In the genomic region with DNA sequence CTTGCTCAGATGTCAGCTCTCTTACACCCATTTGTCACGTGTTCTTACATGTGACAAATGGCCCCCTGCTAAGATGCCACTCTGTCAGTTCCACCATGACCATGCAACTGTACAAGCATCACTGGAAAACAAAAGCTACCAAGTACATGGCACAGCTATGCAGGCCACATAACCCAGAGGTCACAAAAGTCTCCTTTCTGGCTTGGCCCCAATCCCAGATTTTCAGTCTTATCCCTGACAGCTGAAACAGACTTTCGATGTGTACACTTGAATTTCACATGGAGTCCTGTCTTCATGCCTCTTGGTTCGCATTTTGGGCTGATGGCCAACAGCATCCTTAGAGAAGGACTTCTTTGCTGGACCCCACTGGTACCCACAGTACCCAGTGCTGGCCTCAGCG, we compare ENCODE assay signal across 23 mouse cellular contexts.
DNase-seq lines count a peak whose midpoint lies in the region; ATAC-seq and TF ChIP-seq lines count a peak whose summit lies in the region.
"Had no signal": no experiment of that assay in that cellular context is flagged by ENCODE, and none has a peak within 500 bp of the region (broad histone marks: within the 10 kb centered on the region; RNA-seq: fewer than 3 reads in every experiment).

No protein-coding gene starts in this region.

- 70% methylated on average over 4 of the region's 4 CpGs for WGBS in kidney, adult 2 months
- 26% methylated on average over 4 of the region's 4 CpGs for WGBS in olfactory bulb, adult 2 months
- 84% methylated on average over 4 of the region's 4 CpGs for WGBS in midbrain, embryonic 14.5 days

- no peak overlapping the region for H3K4me3 ChIP-seq in kidney, adult 2 months (ENCODE audit: insufficient read depth, low read depth, low read length)
- H3K4me3 ChIP-seq in olfactory bulb, adult 2 months (ENCODE audit: insufficient read depth, low read depth, low read length), result no peak overlapping the region
- H3K4me3 ChIP-seq in midbrain, embryonic 14.5 days (replicated peaks; ENCODE audit: low read depth, low read length), result no peak overlapping the region
- H3K4me3 ChIP-seq: embryonic facial prominence, embryonic 12.5 days; forebrain, embryonic 12.5 days; gastrocnemius, adult 2 months; hindbrain, embryonic 10.5 days; intestine, embryonic 15.5 days had no signal

- no peak overlapping the region for H3K27ac ChIP-seq in kidney, adult 2 months (ENCODE audit: insufficient read depth, low read depth, low read length)
- peak overlapping the region; percentile 66 for H3K27ac ChIP-seq in olfactory bulb, adult 2 months (ENCODE audit: insufficient read depth, low read depth, low read length)
- no peak overlapping the region for H3K27ac ChIP-seq in midbrain, embryonic 14.5 days (replicated peaks; ENCODE audit: low read depth, low read length)
- H3K27ac ChIP-seq: embryonic facial prominence, embryonic 12.5 days; forebrain, embryonic 12.5 days; gastrocnemius, adult 2 months; hindbrain, embryonic 10.5 days; hindbrain, embryonic 14.5 days; intestine, embryonic 15.5 days had no signal

- TF ChIP-seq POLR2A in kidney, adult 2 months (IDR thresholded peaks at IDR 0.05; ENCODE audit: low read depth, low read length), result no peak
- no peak for TF ChIP-seq POLR2A in olfactory bulb, adult 2 months (IDR thresholded peaks at IDR 0.05; ENCODE audit: insufficient read depth, low read depth, low read length)

- DNase-seq in kidney, adult 2 months, result peak; percentile 23
- DNase-seq in kidney, postnatal 4 days, result no peak
- peak; percentile 42 for DNase-seq in thymus, postnatal 14 days
- no peak for DNase-seq in thymus, postnatal 10 days (ENCODE audit: low spot score in 2 of 2)
- peak; percentile 56 for DNase-seq in Muller cell, postnatal 12 days (ENCODE audit: inconsistent ontology term)
- no peak for DNase-seq in midbrain, embryonic 14.5 days
- DNase-seq: adrenal gland, adult 8-10 months; adrenal gland, postnatal 36 days; B cell, adult 2 months; cerebellum, adult 2 months; embryo, embryonic 11 days; gastrocnemius, adult 2 months; gastrocnemius, postnatal 25 days had no signal

- no peak overlapping the region for H3K4me2 ChIP-seq in midbrain, embryonic 14.5 days (ENCODE audit: low read length)
- H3K4me2 ChIP-seq: embryonic facial prominence, embryonic 12.5 days; forebrain, embryonic 12.5 days; heart, embryonic 11.5 days; hindbrain, embryonic 14.5 days; intestine, embryonic 15.5 days had no signal

- H3K36me3 ChIP-seq in kidney, adult 2 months (ENCODE audit: control insufficient read depth, insufficient read depth, low read length), result no peaks in the 10 kb centered on the region; the same call in 1 of the 2 replicates
- H3K36me3 ChIP-seq in midbrain, embryonic 14.5 days (ENCODE audit: control insufficient read depth, insufficient read depth, low read length), result no peaks in the 10 kb centered on the region
- H3K36me3 ChIP-seq: embryonic facial prominence, embryonic 12.5 days; forebrain, embryonic 12.5 days; G1E; hindbrain, embryonic 10.5 days; intestine, embryonic 15.5 days had no signal

- H3K9me3 ChIP-seq in midbrain, embryonic 14.5 days (ENCODE audit: control insufficient read depth, low read length), result no peaks in the 10 kb centered on the region
- H3K9me3 ChIP-seq: embryonic facial prominence, embryonic 12.5 days; forebrain, embryonic 12.5 days; G1E; hindbrain, embryonic 10.5 days; intestine, embryonic 15.5 days had no signal

- peaks cover 9% of the 10 kb centered on the region for H3K4me1 ChIP-seq in kidney, adult 2 months (ENCODE audit: control insufficient read depth, insufficient read depth, low read length)
- H3K4me1 ChIP-seq in olfactory bulb, adult 2 months (ENCODE audit: control insufficient read depth, insufficient read depth, low read length), result peaks cover 54% of the 10 kb centered on the region
- no peaks in the 10 kb centered on the region for H3K4me1 ChIP-seq in midbrain, embryonic 14.5 days (ENCODE audit: control insufficient read depth, insufficient read depth, low read length)
- H3K4me1 ChIP-seq: embryonic facial prominence, embryonic 12.5 days; forebrain, embryonic 12.5 days; hindbrain, embryonic 10.5 days; intestine, embryonic 15.5 days had no signal

- no peaks in the 10 kb centered on the region for H3K27me3 ChIP-seq in kidney, adult 2 months (replicated peaks; ENCODE audit: control insufficient read depth, insufficient read depth, low read length)
- no peaks in the 10 kb centered on the region for H3K27me3 ChIP-seq in midbrain, embryonic 14.5 days (ENCODE audit: control insufficient read depth, insufficient read depth, low read length)
- H3K27me3 ChIP-seq: embryonic facial prominence, embryonic 12.5 days; forebrain, embryonic 12.5 days; intestine, embryonic 15.5 days had no signal

- no peak overlapping the region for H3K9ac ChIP-seq in midbrain, embryonic 14.5 days (replicated peaks; ENCODE audit: low read length)
- H3K9ac ChIP-seq: embryonic facial prominence, embryonic 12.5 days; forebrain, embryonic 12.5 days; forebrain, postnatal 0 days; hindbrain, embryonic 14.5 days; intestine, embryonic 15.5 days had no signal

- no peak for TF ChIP-seq CTCF in kidney, adult 2 months (conservative IDR thresholded peaks at IDR 0.05; ENCODE audit: insufficient read depth, insufficient read length, low read depth, low read length)
- no peak for TF ChIP-seq CTCF in olfactory bulb, adult 2 months (IDR thresholded peaks at IDR 0.05; ENCODE audit: insufficient read depth, low read depth, low read length)

- no peak for ATAC-seq in midbrain, embryonic 14.5 days (ENCODE audit: low FRiP score, low TSS enrichment)
- ATAC-seq: CD4-positive, CD25-positive, alpha-beta regulatory T cell, adult 4 months; intestine, embryonic 15.5 days had no signal

Comparison
In these comparisons a context has a peak if more than half of its experiments do, and no peak if none do; other contexts are left out.
1. DNase-seq: peak in kidney, adult 2 months (single experiment), thymus, postnatal 14 days (single experiment) and Muller cell, postnatal 12 days (single experiment); none in kidney, postnatal 4 days (0 of 2), thymus, postnatal 10 days (0 of 2) and midbrain, embryonic 14.5 days (single experiment).